Mouse (Mus musculus): ENCODE measurements around the gene Ifrd2. TPM values are rescaled to one million over a fixed set of nuclear protein-coding genes. Genes with fewer than 3 reads are reported as not detected.

Ifrd2 gene
- polyA plus RNA-seq, 1 experiment from 2014 or later, result 64.6 TPM

DNA sequence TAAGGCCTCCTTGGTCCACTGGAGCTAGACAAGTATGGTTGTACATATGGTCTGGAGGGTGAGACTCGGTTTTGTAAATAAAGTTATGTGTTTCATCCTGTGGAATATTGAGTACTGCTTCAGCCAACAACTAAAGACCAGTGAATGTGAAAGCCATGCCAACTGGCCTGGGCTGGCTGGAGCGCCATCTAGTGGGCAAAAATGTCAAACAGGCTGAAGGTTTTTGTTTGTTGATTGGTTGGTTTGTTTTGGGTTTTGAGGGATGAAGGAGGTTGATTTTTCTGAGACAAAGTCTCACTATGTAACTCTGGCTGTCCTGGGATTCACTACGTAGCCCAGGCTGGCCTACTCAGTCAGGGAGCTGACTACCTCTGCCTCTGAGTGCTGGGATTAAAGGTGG, 41.8 kb upstream of the Ifrd2 start:
- Histone ChIP-seq H3K4me1 (ENCODE audit: insufficient read depth) (peaks cover 14% of the 10 kb centered on the region), H3K27ac (ENCODE audit: low read depth) (no peak overlapping the region), H3K4me2 (no peak overlapping the region), H3K9me3 (ENCODE audit: low read depth, low read length) (no peaks in the 10 kb centered on the region), H3K9ac (no peak overlapping the region), H3K27me3 (ENCODE audit: insufficient read depth, low read length) (no peaks in the 10 kb centered on the region), H3K36me3 (ENCODE audit: insufficient read depth) (peaks cover 23% of the 10 kb centered on the region), H3K4me3 (ENCODE audit: low read depth, low read length) (no peak overlapping the region)
- DNase-seq (peak; percentile 90), ATAC-seq (ENCODE audit: insufficient read depth) (no peak)
- peak; percentile 93 for TF ChIP-seq CTCF (IDR thresholded peaks at IDR 0.05; ENCODE audit: low read depth)
- 12% methylated on average over 3 of the region's 3 CpGs for WGBS

DNA sequence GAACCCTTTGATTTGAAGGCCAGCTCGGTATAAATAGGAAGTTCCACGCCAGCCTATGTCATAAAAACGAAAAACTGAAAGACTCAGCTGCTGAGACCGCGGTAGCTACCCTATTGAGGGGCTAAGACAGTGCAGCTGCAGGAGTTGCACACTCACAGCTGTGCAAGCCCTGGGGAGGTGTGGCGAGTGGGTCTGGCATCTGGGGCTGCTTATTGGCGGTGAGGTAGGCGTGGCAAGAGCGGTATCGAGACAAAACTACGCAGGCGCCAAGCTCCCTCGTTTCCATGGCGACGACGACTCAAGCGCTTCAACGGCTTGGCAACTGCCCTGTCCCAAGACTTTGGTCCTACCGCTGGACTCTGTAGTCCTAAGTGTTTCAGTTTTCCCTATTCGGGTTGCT, 40.4 kb upstream of the Ifrd2 start, which contains the start of gene Zmynd10:
Gene Zmynd10 (plus strand): TSS at position 273 of the 400 bp plus-strand sequence.
- ATAC-seq (ENCODE audit: insufficient read depth), result peak; percentile 64

DNA sequence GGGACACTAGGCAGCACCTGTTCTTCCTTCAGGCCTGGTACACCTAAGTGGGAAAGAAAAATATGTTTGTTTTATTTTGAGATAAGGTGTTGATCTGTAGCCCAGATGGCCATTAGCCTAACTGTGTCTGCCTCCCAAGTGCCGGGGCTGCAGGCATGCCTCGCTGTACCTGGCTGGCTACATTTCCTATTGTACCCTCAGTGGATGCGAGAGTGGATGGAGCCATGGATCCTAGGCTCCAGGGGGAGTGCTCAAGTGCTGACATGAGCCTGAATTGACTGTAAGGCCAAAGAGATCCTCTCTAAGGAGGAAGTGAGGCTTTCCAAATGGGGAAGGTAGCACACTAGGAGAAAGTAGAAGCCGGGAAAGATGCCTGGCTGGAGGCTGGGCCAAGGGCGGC, 39.5 kb upstream of the Ifrd2 start:
- H3K4me1 ChIP-seq (ENCODE audit: insufficient read depth), result peaks cover 21% of the 10 kb centered on the region
- DNase-seq, result no peak
- H3K9ac ChIP-seq, result no peak overlapping the region

More for the DNA sequence above, 40.4 kb upstream of the Ifrd2 start, which contains the start of gene Zmynd10:
- Histone ChIP-seq H3K4me3 (ENCODE audit: low read depth, low read length) (peak within 1 kb of the TSS; percentile 16), H3K27me3 (ENCODE audit: insufficient read depth, low read length) (no peaks in the 10 kb centered on the region), H3K4me2 (peak within 1 kb of the TSS; percentile 53), H3K4me1 (ENCODE audit: insufficient read depth) (peaks cover 18% of the 10 kb centered on the region), H3K27ac (ENCODE audit: low read depth) (no peak within 1 kb of the TSS), H3K9me3 (ENCODE audit: low read depth, low read length) (no peaks in the 10 kb centered on the region), H3K36me3 (ENCODE audit: insufficient read depth) (peaks cover 23% of the 10 kb centered on the region), H3K9ac (0 out of 2 replicates have a peak within 1 kb of the TSS, but pooled peaks have one; percentile 28)
- peak; percentile 98 for DNase-seq
- 2% methylated on average over 20 of the region's 20 CpGs for WGBS
- TF ChIP-seq CTCF (IDR thresholded peaks at IDR 0.05; ENCODE audit: low read depth), result no peak

DNA sequence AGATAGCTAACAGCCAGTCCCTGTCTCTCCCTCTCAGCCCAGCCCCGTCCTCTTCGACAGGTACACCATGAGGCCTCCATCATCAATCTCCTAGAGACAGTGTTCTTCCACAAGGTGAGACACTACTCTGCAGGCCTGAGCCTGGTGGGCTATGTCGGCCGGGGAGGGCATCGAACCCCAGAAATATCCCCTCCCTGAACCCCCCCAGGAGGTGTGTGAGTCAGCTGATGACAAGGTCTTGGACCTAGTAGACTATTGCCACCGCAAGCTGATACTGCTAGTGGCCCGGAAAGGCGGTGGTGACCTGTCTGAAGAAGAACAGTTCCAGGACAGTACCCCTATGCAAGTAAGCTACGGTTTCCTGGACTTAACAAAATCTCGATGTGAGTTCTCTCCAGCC, 38.6 kb upstream of the Ifrd2 start:
- DNase-seq, result no peak
- Histone ChIP-seq H3K4me1 (ENCODE audit: insufficient read depth) (peaks cover 27% of the 10 kb centered on the region), H3K9me3 (ENCODE audit: low read depth, low read length) (no peaks in the 10 kb centered on the region), H3K4me3 (ENCODE audit: low read depth, low read length) (no peak overlapping the region), H3K36me3 (ENCODE audit: insufficient read depth) (peaks cover 18% of the 10 kb centered on the region), H3K27me3 (ENCODE audit: insufficient read depth, low read length) (no peaks in the 10 kb centered on the region), H3K4me2 (no peak overlapping the region), H3K9ac (no peak overlapping the region), H3K27ac (ENCODE audit: low read depth) (no peak overlapping the region)
- TF ChIP-seq CTCF (IDR thresholded peaks at IDR 0.05; ENCODE audit: low read depth), result no peak
- whole genome bisulfite sequencing, result 84% methylated on average over 10 of the region's 10 CpGs
- ATAC-seq (ENCODE audit: insufficient read depth), result no peak

More for the DNA sequence above, 39.5 kb upstream of the Ifrd2 start:
- H3K27me3 ChIP-seq (ENCODE audit: insufficient read depth, low read length), result no peaks in the 10 kb centered on the region
- WGBS, result 72% methylated on average over 5 of the region's 5 CpGs
- TF ChIP-seq CTCF (IDR thresholded peaks at IDR 0.05; ENCODE audit: low read depth), result no peak
- no peak overlapping the region for H3K4me3 ChIP-seq (ENCODE audit: low read depth, low read length)
- no peak overlapping the region for H3K4me2 ChIP-seq
- H3K27ac ChIP-seq (ENCODE audit: low read depth), result no peak overlapping the region
- no peaks in the 10 kb centered on the region for H3K9me3 ChIP-seq (ENCODE audit: low read depth, low read length)
- no peak for ATAC-seq (ENCODE audit: insufficient read depth)
- peaks cover 23% of the 10 kb centered on the region for H3K36me3 ChIP-seq (ENCODE audit: insufficient read depth)

DNA sequence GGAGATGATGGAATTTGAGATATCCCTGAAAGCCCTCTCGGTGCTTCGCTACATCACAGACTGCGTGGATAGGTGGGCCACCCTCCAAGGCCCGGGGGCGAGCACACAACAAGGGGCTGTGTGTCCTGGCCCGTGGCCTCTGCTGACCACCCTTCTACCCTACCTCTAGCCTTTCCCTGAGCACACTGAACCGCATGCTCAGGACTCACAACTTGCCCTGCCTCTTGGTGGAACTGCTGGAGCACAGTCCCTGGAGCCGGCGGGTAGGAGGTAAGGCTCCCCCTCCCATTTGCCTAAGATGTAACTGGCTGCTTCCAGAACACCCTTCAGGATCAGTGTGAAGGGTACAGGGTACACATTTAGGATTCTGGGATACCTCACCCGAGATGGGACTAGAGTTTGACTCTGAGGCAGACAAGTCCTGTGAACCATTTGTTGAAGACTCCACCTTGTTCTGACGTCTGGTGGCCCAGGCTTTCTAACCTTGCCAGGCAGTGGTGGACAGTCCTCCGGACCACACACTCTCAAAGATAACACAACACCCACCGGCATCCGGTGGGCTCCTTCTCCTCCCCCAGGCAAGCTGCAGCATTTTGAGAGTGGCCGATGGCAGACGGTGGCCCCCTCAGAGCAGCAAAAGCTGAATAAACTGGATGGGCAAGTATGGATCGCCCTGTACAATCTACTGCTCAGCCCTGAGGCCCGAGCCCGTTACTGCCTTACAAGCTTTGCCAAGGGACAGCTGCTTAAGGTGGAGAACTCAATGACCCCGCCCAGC, 38.0 kb upstream of the Ifrd2 start:
- no peak for TF ChIP-seq CTCF (IDR thresholded peaks at IDR 0.05; ENCODE audit: low read depth)
- H3K27ac ChIP-seq (ENCODE audit: low read depth), result no peak overlapping the region
- no peaks in the 10 kb centered on the region for H3K9me3 ChIP-seq (ENCODE audit: low read depth, low read length)
- H3K4me1 ChIP-seq (ENCODE audit: insufficient read depth), result peaks cover 29% of the 10 kb centered on the region
- H3K4me3 ChIP-seq (ENCODE audit: low read depth, low read length), result no peak overlapping the region
- H3K36me3 ChIP-seq (ENCODE audit: insufficient read depth), result peaks cover 11% of the 10 kb centered on the region; the same call in 1 of the 2 replicates
- no peak overlapping the region for H3K9ac ChIP-seq
- 64% methylated on average over 20 of the region's 20 CpGs for WGBS
- ATAC-seq (ENCODE audit: insufficient read depth) (no peak), DNase-seq (no peak)
- 0 out of 2 replicates have a peak overlapping the region, but pooled peaks have one; percentile 10 for H3K4me2 ChIP-seq
- no peaks in the 10 kb centered on the region for H3K27me3 ChIP-seq (ENCODE audit: insufficient read depth, low read length)

DNA sequence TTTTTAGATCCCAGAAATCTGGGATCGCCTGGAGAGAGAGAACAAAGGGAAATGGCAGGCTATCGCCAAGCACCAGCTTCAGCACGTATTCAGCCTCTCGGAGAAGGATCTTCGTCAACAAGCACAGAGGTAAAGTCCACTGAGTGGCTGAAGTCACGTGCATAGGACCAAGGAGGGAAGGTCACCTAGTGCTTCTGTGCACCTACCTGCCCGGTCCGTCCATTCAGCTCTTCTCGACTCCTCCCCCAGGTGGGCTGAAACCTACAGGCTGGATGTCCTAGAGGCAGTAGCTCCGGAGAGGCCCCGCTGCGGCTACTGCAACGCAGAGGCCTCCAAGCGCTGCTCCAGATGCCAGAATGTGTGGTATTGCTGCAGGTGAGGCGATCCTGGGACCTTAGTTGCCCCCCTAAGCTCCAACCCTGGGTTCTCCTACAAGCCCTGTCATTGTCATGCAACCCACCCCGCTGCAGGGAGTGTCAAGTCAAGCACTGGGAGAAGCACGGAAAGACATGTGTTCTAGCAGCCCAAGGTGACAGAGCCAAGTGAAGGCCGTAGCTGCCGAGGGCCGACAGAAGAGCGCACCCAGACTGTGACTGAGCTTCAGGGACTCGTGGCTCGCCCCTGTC, 36.8 kb upstream of the Ifrd2 start:
- 30% methylated on average over 23 of the region's 23 CpGs for WGBS
- peak overlapping the region; percentile 75 for H3K9ac ChIP-seq
- TF ChIP-seq CTCF (IDR thresholded peaks at IDR 0.05; ENCODE audit: low read depth), result no peak
- no peak for ATAC-seq (ENCODE audit: insufficient read depth)
- peaks cover 29% of the 10 kb centered on the region for H3K4me1 ChIP-seq (ENCODE audit: insufficient read depth)
- H3K4me3 ChIP-seq (ENCODE audit: low read depth, low read length), result peak overlapping the region; percentile 60
- no peaks in the 10 kb centered on the region for H3K27me3 ChIP-seq (ENCODE audit: insufficient read depth, low read length)
- no peak for DNase-seq
- no peak overlapping the region; the same call in 1 of the 2 replicates for H3K27ac ChIP-seq (ENCODE audit: low read depth)
- H3K9me3 ChIP-seq (ENCODE audit: low read depth, low read length), result no peaks in the 10 kb centered on the region
- peak overlapping the region; percentile 97 for H3K4me2 ChIP-seq
- 0 out of 2 replicates have a peak, but pooled peaks cover 3% of the 10 kb centered on the region for H3K36me3 ChIP-seq (ENCODE audit: insufficient read depth)

Measured in lung, embryonic 14.5 days (tissue).